27 mouse cellular contexts compared by ENCODE assay signal in the genomic region with DNA sequence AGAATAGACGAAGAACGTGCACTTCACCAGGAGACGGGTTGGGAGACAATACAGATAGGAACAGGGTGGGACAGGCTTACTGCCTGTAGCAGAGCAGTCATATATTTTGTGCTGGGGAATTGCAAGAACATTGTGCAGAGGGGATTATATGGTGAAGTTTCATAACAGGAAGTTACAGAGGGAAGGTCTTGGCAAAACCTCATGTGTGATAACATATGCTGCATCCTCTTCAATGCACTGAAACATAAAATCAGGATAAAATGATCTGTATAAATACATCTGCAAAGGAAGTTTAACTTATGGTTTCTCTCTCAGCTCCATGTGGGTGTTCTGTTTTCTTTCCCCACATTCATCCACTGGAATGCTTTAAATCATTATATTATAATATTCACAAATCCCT.
DNase-seq lines count a peak whose midpoint lies in the region; ATAC-seq lines count a peak whose summit lies in the region.
"Had no signal": no experiment of that assay in that cellular context is flagged by ENCODE, and none has a peak within 500 bp of the region (broad histone marks: within the 10 kb centered on the region; RNA-seq: fewer than 3 reads in every experiment).

No protein-coding gene starts in this region.

- no peak overlapping the region for H3K4me2 ChIP-seq in forebrain, embryonic 14.5 days (ENCODE audit: low read length)
- H3K4me2 ChIP-seq in forebrain, embryonic 12.5 days, result no peak overlapping the region
- no peak overlapping the region for H3K4me2 ChIP-seq in hindbrain, embryonic 11.5 days (replicated peaks; ENCODE audit: low read depth, low read length)
- H3K4me2 ChIP-seq: embryonic facial prominence, embryonic 13.5 days; embryonic facial prominence, embryonic 15.5 days; forebrain, embryonic 13.5 days had no signal

- no peaks in the 10 kb centered on the region for H3K9me3 ChIP-seq in forebrain, embryonic 14.5 days (replicated peaks; ENCODE audit: control insufficient read depth, low read length)
- H3K9me3 ChIP-seq in forebrain, embryonic 12.5 days, result no peaks in the 10 kb centered on the region
- no peaks in the 10 kb centered on the region for H3K9me3 ChIP-seq in hindbrain, embryonic 11.5 days (ENCODE audit: control insufficient read depth, low read length)
- H3K9me3 ChIP-seq: embryonic facial prominence, embryonic 13.5 days; embryonic facial prominence, embryonic 15.5 days; forebrain, embryonic 10.5 days; forebrain, embryonic 13.5 days had no signal

- H3K27ac ChIP-seq in forebrain, embryonic 14.5 days (ENCODE audit: low read depth, low read length), result no peak overlapping the region
- no peak overlapping the region for H3K27ac ChIP-seq in forebrain, embryonic 12.5 days
- no peak overlapping the region for H3K27ac ChIP-seq in hindbrain, embryonic 11.5 days (ENCODE audit: low read depth, low read length)
- H3K27ac ChIP-seq: embryonic facial prominence, embryonic 13.5 days; embryonic facial prominence, embryonic 15.5 days; forebrain, embryonic 10.5 days; forebrain, embryonic 13.5 days had no signal

- DNase-seq in forebrain, embryonic 14.5 days (ENCODE audit: low spot score), result peak; percentile 3
- peak; percentile 2 to 24 for DNase-seq in frontal cortex, postnatal 36 days (ENCODE audit: low spot score in 2 of 2)
- DNase-seq in frontal cortex, postnatal 10 days (ENCODE audit: low spot score in 2 of 2), result no peak
- DNase-seq in hindbrain, embryonic 11.5 days (ENCODE audit: low spot score), result no peak
- DNase-seq: adrenal gland, adult 8-10 months; adrenal gland, postnatal 14 days; adrenal gland, postnatal 36 days; B cell, adult 2 months; cerebellum, adult 11 months; cerebellum, adult 18-20 months; cerebellum, adult 8-10 months; cerebellum, adult 9-11 months; cerebellum, postnatal 14 days; cerebellum, postnatal 36 days; embryo, embryonic 11 days had no signal

- ATAC-seq in forebrain, embryonic 14.5 days, result no peak
- ATAC-seq in forebrain, embryonic 12.5 days (ENCODE audit: low FRiP score), result no peak
- no peak for ATAC-seq in hindbrain, embryonic 11.5 days (ENCODE audit: low FRiP score)
- ATAC-seq: activated CD4-positive, CD25-positive, alpha-beta regulatory T cell, adult 4 months; CD4-positive, CD25-positive, alpha-beta regulatory T cell, adult 4 months; forebrain, embryonic 13.5 days; forebrain, embryonic 16.5 days; Patski had no signal

- no peak overlapping the region for H3K4me3 ChIP-seq in forebrain, embryonic 14.5 days (ENCODE audit: low read depth, low read length)
- H3K4me3 ChIP-seq in forebrain, embryonic 12.5 days (replicated peaks), result no peak overlapping the region
- H3K4me3 ChIP-seq in hindbrain, embryonic 11.5 days (ENCODE audit: low read depth, low read length), result no peak overlapping the region
- H3K4me3 ChIP-seq: embryonic facial prominence, embryonic 13.5 days; embryonic facial prominence, embryonic 15.5 days; erythroblast, embryonic 14.5 days; forebrain, embryonic 10.5 days; forebrain, embryonic 13.5 days had no signal

- no peaks in the 10 kb centered on the region for H3K27me3 ChIP-seq in forebrain, embryonic 14.5 days (replicated peaks; ENCODE audit: control insufficient read depth, insufficient read depth, low read length)
- H3K27me3 ChIP-seq in forebrain, embryonic 12.5 days, result no peaks in the 10 kb centered on the region
- H3K27me3 ChIP-seq in hindbrain, embryonic 11.5 days (ENCODE audit: control insufficient read depth, insufficient read depth, low read length), result no peaks in the 10 kb centered on the region
- H3K27me3 ChIP-seq: CH12.LX; embryonic facial prominence, embryonic 13.5 days; embryonic facial prominence, embryonic 15.5 days; forebrain, embryonic 13.5 days; Patski had no signal

- 83% methylated on average over 3 of the region's 3 CpGs for WGBS in forebrain, embryonic 14.5 days
- WGBS in forebrain, embryonic 12.5 days, result 87% methylated on average over 3 of the region's 3 CpGs
- 90% methylated on average over 3 of the region's 3 CpGs for WGBS in hindbrain, embryonic 11.5 days

- H3K9ac ChIP-seq in forebrain, embryonic 14.5 days (ENCODE audit: low read length), result no peak overlapping the region
- H3K9ac ChIP-seq in forebrain, embryonic 12.5 days, result no peak overlapping the region
- H3K9ac ChIP-seq in hindbrain, embryonic 11.5 days (ENCODE audit: low read depth, low read length), result no peak overlapping the region
- H3K9ac ChIP-seq: embryonic facial prominence, embryonic 13.5 days; embryonic facial prominence, embryonic 15.5 days; forebrain, embryonic 13.5 days had no signal

- H3K36me3 ChIP-seq in forebrain, embryonic 14.5 days (ENCODE audit: control insufficient read depth, insufficient read depth, low read length), result no peaks in the 10 kb centered on the region
- H3K36me3 ChIP-seq in forebrain, embryonic 12.5 days (replicated peaks), result no peaks in the 10 kb centered on the region
- no peaks in the 10 kb centered on the region for H3K36me3 ChIP-seq in hindbrain, embryonic 11.5 days (ENCODE audit: control insufficient read depth, insufficient read depth, low read length)
- H3K36me3 ChIP-seq: embryonic facial prominence, embryonic 13.5 days; embryonic facial prominence, embryonic 15.5 days; forebrain, embryonic 10.5 days; G1E had no signal

- no peaks in the 10 kb centered on the region for H3K4me1 ChIP-seq in forebrain, embryonic 14.5 days (ENCODE audit: control insufficient read depth, insufficient read depth, low read length)
- H3K4me1 ChIP-seq in forebrain, embryonic 12.5 days, result no peaks in the 10 kb centered on the region
- H3K4me1 ChIP-seq in hindbrain, embryonic 11.5 days (replicated peaks; ENCODE audit: control insufficient read depth, insufficient read depth, low read length), result no peaks in the 10 kb centered on the region
- H3K4me1 ChIP-seq: embryonic facial prominence, embryonic 13.5 days; embryonic facial prominence, embryonic 15.5 days; forebrain, embryonic 10.5 days; forebrain, embryonic 13.5 days had no signal

Comparison
In these comparisons a context has a peak if more than half of its experiments do, and no peak if none do; other contexts are left out.
1. DNase-seq: peak in forebrain, embryonic 14.5 days (single experiment) and frontal cortex, postnatal 36 days (2 of 2); none in frontal cortex, postnatal 10 days (0 of 2) and hindbrain, embryonic 11.5 days (single experiment).